Mouse (Mus musculus) liver, embryonic 16.5 days (tissue): Measurements from ENCODE around the gene Ubqln4. TPM values are rescaled to one million over a fixed set of nuclear protein-coding genes. Genes with fewer than 3 reads are reported as not detected.

Experiments
- ATAC-seq: fragments of 200-750 bp; cut with Nextera tagmentation; 2 replicates; pipeline ENCODE4 v1.8.0; 2017; ENCODE audit warnings: low read depth, mild to moderate bottlenecking, moderate number of reproducible peaks, moderate library complexity
- H3K27ac ChIP-seq: fragments of 300-500 bp; sonication (generic); 2 replicates; pipeline ENCODE4 v1.5.1; 2014; ENCODE audit warnings: mild to moderate bottlenecking, low read length
- H3K27me3 ChIP-seq: fragments of 300-500 bp; sonication (generic); 2 replicates; pipeline ENCODE4 v1.6.1; 2014; ENCODE audit warnings: low read depth, low read length, mixed read lengths; ENCODE audit not compliant: control insufficient read depth, insufficient read depth
- H3K36me3 ChIP-seq: fragments of 300-500 bp; sonication (generic); 2 replicates; pipeline ENCODE4 v1.6.1; 2014; ENCODE audit warnings: mild to moderate bottlenecking; ENCODE audit not compliant: control insufficient read depth, insufficient read depth
- H3K4me1 ChIP-seq: fragments of 300-500 bp; sonication (generic); 2 replicates; pipeline ENCODE4 v1.6.1; 2014; ENCODE audit warnings: low read depth, low read length, mixed read lengths; ENCODE audit not compliant: control insufficient read depth
- H3K4me2 ChIP-seq: fragments of 300-500 bp; sonication (generic); 2 replicates; pipeline ENCODE4 v1.6.1; 2014; ENCODE audit warnings: low read depth, low read length, mixed read lengths
- H3K4me3 ChIP-seq: fragments of 300-500 bp; sonication (generic); 2 replicates; pipeline ENCODE4 v1.5.1; 2014; ENCODE audit warnings: low read depth, mild to moderate bottlenecking, low read length
- H3K9ac ChIP-seq: fragments of 300-500 bp; sonication (generic); 2 replicates; pipeline ENCODE4 v1.6.1; 2014; ENCODE audit warnings: low read depth, low read length
- H3K9me3 ChIP-seq: fragments of 300-500 bp; sonication (generic); replicated peaks from 2 replicates; pipeline ENCODE4 v1.6.1; 2016; ENCODE audit warnings: low read length; ENCODE audit not compliant: control insufficient read depth
- WGBS: fragments of 180-500 bp; shearing (Covaris S2); extraction: QIAGEN DNeasy Blood & Tissue Kit; methylation state at CpG from one replicate; pipeline ENCODE4 v1.1.7; 2014; ENCODE audit not compliant: insufficient replicate concordance; 5-methylcytosine and 5-hydroxymethylcytosine counted together
- microRNA counts: library from miRNA; unstranded; fragments of <30 nt; microRNA quantifications from one replicate; lab custom pipeline; 2016
- microRNA-seq: library from miRNA; unstranded; fragments of <30 nt; microRNA quantifications from one replicate; pipeline ENCODE4, GENCODE M21; 2016
- polyA plus RNA-seq: library from polyadenylated mRNA; unstranded; fragments of >200 nt; fragmentation: Nextera tagmentation; extraction: Ambion mirVana; gene quantifications from 2 replicates; pipeline ENCODE4 v1.2.1, GENCODE M21; 2015

Gene Ubqln4
- polyA plus RNA-seq, 1 experiment from 2014 or later, result 16.4 TPM

DNA sequence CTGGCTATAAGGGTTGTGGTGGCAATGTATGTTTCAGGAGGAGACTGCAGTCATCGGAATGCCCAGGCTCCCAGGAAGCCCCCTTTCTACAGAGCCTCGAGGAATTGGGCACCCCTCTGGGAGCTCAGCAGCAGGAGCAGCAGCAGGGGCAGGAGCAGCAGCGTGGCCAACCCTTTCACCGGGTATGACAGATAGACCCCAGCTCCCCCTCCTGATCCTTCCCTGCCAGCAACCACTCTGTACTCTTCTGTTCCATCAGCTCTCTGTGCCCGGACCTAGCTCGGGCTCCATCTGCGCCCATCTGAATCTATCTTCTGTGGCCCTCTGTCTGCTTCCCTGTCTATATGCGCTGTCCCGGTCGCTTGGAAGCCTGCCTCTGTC is 54.2 kb downstream of the Ubqln4 start:
- 23% methylated on average over 10 of the region's 10 CpGs for WGBS
- no peak overlapping the region for H3K27ac ChIP-seq
- no peaks in the 10 kb centered on the region for H3K9me3 ChIP-seq
- no peak overlapping the region for H3K9ac ChIP-seq
- no peaks in the 10 kb centered on the region for H3K36me3 ChIP-seq
- peaks cover 7% of the 10 kb centered on the region for H3K4me1 ChIP-seq
- peak overlapping the region; percentile 10; the same call in 1 of the 2 replicates for H3K4me3 ChIP-seq
- peak overlapping the region; percentile 26 for H3K4me2 ChIP-seq
- ATAC-seq, result no peak
- no peaks in the 10 kb centered on the region for H3K27me3 ChIP-seq

DNA sequence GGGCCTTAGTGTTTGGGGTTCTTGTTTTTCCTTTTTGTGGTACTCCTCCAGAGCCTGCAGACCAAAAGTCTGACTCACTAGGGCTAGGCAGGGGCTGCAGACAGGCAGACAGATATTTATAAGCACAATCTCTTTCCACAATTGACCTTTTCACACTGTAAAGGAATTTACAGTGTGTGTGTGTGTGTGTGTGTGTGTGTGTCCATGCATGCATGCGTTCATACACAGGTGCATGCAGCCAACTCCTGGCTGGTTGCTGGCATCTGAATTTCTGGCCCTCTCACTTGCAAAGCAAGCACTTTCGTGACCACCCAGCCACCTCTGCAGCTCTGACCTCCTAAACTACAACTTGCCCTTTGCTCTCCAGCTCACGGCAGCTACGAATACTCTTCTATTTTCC is 55.5 kb downstream of the Ubqln4 start:
- Histone ChIP-seq H3K9ac (no peak overlapping the region), H3K4me3 (no peak overlapping the region), H3K36me3 (no peaks in the 10 kb centered on the region), H3K4me2 (no peak overlapping the region), H3K27me3 (no peaks in the 10 kb centered on the region), H3K27ac (no peak overlapping the region), H3K9me3 (no peaks in the 10 kb centered on the region), H3K4me1 (peaks cover 7% of the 10 kb centered on the region)
- no peak for ATAC-seq
- WGBS, result 58% methylated on average over 4 of the region's 4 CpGs

DNA sequence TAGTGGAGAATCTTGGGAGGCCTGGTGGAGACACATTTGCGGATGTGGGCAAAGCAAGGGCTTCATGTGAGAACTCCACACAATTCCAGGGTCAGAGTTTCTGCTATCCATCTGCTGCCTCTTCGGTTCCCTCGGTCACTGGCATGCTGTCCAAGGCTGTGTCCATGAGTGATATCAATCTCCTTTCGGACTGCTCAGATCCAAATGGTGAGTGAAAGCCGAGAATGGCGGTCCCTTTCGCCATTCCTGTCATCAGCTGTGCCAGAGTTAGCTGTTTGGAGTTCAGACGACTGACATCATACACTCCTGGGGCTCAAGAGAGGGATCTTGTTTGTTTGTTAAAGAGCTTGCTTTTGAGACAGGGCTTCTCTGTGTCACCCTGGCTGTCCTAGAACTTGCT is 60.9 kb downstream of the Ubqln4 start:
- Histone ChIP-seq H3K9ac (no peak overlapping the region), H3K4me1 (peaks cover 11% of the 10 kb centered on the region), H3K36me3 (no peaks in the 10 kb centered on the region), H3K27ac (no peak overlapping the region), H3K27me3 (no peaks in the 10 kb centered on the region), H3K4me3 (no peak overlapping the region), H3K9me3 (no peaks in the 10 kb centered on the region), H3K4me2 (no peak overlapping the region)
- 72% methylated on average over 8 of the region's 8 CpGs for WGBS
- no peak for ATAC-seq

DNA sequence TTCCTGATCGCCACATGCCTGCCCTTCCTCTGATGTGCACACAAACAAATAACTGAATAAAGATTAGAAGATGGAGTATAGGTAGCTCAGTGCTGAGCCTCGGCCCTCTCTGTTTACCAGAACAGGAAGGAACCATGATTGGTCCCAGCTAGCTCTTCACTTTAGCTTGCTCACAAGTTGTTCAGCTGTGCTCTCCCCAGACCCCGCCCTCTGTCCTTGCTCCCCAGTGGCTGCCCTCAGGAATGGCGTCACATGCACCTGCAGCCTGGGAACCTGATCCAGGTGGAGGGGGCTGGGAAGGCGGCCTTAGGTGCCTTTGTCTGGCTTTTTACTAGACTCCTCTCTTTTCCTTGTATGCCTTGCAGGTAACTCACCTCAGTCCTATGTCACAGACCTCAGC is 61.6 kb downstream of the Ubqln4 start:
- H3K27me3 ChIP-seq, result no peaks in the 10 kb centered on the region
- peaks cover 18% of the 10 kb centered on the region for H3K4me1 ChIP-seq
- H3K4me2 ChIP-seq, result no peak overlapping the region
- 38% methylated on average over 5 of the region's 5 CpGs for WGBS
- H3K36me3 ChIP-seq, result no peaks in the 10 kb centered on the region
- ATAC-seq, result no peak
- no peak overlapping the region for H3K27ac ChIP-seq
- no peak overlapping the region for H3K9ac ChIP-seq
- H3K4me3 ChIP-seq, result no peak overlapping the region
- no peaks in the 10 kb centered on the region for H3K9me3 ChIP-seq

DNA sequence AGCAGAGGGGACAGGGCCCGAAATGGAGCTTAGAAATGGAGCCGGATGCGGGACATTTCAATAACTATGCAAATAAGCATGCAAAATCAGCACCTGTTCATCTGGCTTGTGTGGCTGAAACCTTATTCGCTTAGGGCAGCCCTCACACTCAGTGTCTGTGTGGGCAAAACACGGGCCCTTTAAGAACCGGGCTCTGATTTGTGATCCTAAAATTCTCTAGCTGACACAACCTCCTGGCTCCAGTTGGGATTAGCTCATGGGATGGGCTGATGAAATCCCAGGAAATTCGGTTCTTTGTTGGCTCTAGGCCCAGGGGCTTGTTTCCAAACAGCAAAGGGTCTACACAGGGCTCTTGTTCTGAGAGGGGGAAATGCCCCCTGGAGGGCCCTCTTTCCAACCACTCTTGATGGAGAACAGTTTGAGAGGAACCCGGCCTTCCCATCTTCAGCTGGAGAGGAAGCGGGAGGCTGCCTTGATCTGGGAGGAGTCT is 62.4 kb downstream of the Ubqln4 start:
- WGBS, result 69% methylated on average over 9 of the region's 9 CpGs
- H3K4me3 ChIP-seq, result no peak overlapping the region
- no peaks in the 10 kb centered on the region for H3K27me3 ChIP-seq
- H3K4me1 ChIP-seq, result peaks cover 22% of the 10 kb centered on the region
- no peak overlapping the region for H3K9ac ChIP-seq
- no peaks in the 10 kb centered on the region for H3K9me3 ChIP-seq
- no peak overlapping the region for H3K27ac ChIP-seq
- H3K4me2 ChIP-seq, result no peak overlapping the region
- ATAC-seq, result no peak
- no peaks in the 10 kb centered on the region for H3K36me3 ChIP-seq

DNA sequence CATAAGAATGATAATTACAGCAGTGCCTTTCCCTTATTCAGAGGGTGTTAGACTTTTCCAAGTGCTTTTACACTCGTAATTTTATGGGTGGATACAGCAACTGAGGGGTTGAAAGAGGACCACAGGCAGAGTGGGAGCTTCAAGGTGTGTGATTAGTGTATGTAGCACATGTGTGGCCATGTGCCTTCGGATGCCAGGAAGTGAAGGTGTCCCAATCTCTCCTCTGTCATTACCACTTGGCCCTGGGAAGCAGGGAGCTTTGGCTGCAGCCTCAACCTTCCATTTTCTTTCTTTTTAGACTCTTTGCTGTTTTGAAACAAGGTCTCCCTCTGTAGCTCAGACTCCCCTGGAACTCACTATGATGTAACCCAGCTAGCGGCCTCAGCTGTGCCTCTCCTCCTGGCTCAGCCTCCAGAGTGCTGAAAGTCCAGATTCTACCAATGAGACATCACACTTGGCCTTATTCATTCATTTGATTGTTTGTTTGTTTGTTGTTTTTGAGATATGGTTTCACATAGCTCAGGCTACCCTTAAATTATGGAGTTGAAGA is 63.5 kb downstream of the Ubqln4 start:
- Histone ChIP-seq H3K9ac (no peak overlapping the region), H3K4me2 (no peak overlapping the region), H3K9me3 (no peaks in the 10 kb centered on the region), H3K27ac (no peak overlapping the region), H3K36me3 (no peaks in the 10 kb centered on the region), H3K4me3 (no peak overlapping the region), H3K27me3 (no peaks in the 10 kb centered on the region), H3K4me1 (peaks cover 28% of the 10 kb centered on the region)
- no peak for ATAC-seq
- WGBS, result 56% methylated on average over 3 of the region's 3 CpGs

DNA sequence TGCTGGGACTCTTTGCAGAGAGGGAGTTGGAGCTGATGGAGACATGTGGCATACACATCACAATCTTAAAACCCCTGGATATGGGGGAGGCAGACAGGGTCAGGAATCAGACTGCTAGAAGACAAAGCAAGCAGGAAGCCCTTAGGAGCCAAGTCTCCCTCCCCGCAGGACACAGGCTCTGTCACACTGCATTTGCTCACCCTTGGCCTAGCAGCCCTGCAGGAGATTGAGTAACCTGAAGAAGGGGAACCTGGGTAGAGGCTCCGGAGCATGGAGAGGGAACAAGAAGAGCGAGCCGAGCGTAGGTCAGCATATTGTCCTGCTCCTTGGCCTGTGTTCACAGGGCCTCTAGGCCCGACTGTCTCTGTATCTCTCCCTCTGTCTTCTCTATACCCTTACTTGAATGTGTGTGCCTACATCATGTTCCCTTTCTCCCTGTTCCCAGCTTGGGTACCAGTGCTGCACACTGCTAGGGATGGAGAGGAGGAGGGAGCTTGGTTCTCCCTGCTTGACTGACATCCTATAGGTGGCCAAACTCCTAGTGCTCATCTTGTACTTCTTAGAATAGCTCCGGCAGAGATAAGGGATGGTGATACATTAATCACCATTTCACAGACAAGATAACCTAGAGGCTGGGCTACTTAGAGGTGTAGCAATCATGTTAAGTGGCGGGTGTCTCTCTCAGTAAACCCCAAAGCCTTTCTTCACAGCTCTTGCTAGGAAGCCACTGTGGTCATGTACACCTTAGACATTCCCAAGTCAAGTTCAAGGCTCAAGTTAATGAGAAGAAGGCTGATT is 64.7 kb downstream of the Ubqln4 start:
- 0 out of 2 replicates have a peak, but pooled peaks have one; percentile 7 for ATAC-seq
- H3K27me3 ChIP-seq, result no peaks in the 10 kb centered on the region
- H3K27ac ChIP-seq, result no peak overlapping the region
- H3K4me3 ChIP-seq, result no peak overlapping the region
- no peak overlapping the region for H3K4me2 ChIP-seq
- no peaks in the 10 kb centered on the region for H3K9me3 ChIP-seq
- H3K4me1 ChIP-seq, result peaks cover 39% of the 10 kb centered on the region
- H3K36me3 ChIP-seq, result no peaks in the 10 kb centered on the region
- H3K9ac ChIP-seq, result no peak overlapping the region
- WGBS, result 46% methylated on average over 8 of the region's 8 CpGs

MicroRNA genes within 50 kb of the gene (microRNA counts, 519-probe panel; counts per million panel counts)
- 60.7 counts per million for microRNA mmu-miR-1905 (lab: Ali Mortazavi, UCI)

Small RNA genes within 50 kb of the gene (microRNA-seq; reads per million reads assigned to microRNA genes)
- 0.98 reads per million for gene Mir1905

Other genes with a start within 250 kb of the Ubqln4 start
- 97.1 and 97.9 TPM in 2 replicates for gene Glmp, start 228.7 kb upstream of the Ubqln4 start, polyA plus RNA-seq
- gene Tmem79, start 217.6 kb upstream of the Ubqln4 start, polyA plus RNA-seq, result 1.0 and 1.4 TPM in 2 replicates
- 27.7 and 30.8 TPM in 2 replicates for gene Smg5, start 217.5 kb upstream of the Ubqln4 start, polyA plus RNA-seq
- 5.9 and 7.0 TPM in 2 replicates for gene Paqr6, start 189.2 kb upstream of the Ubqln4 start, polyA plus RNA-seq
- gene Bglap3, start 181.0 kb upstream of the Ubqln4 start, polyA plus RNA-seq, result 0.15 and 0.69 TPM in 2 replicates
- gene Bglap2, start 175.1 kb upstream of the Ubqln4 start, polyA plus RNA-seq, result not detected in 2 replicates
- not detected in 2 replicates for gene Bglap, start 169.3 kb upstream of the Ubqln4 start, polyA plus RNA-seq
- 69.7 and 76.8 TPM in 2 replicates for gene Pmf1, start 143.4 kb upstream of the Ubqln4 start, polyA plus RNA-seq
- 10.0 and 11.8 TPM in 2 replicates for gene Slc25a44, start 128.6 kb upstream of the Ubqln4 start, polyA plus RNA-seq
- 27.0 and 29.1 TPM in 2 replicates for gene Sema4a, start 92.6 kb upstream of the Ubqln4 start, polyA plus RNA-seq
- 123 and 131 TPM in 2 replicates for gene Lmna, start 43.8 kb upstream of the Ubqln4 start, polyA plus RNA-seq
- gene Mex3a, start 21.4 kb upstream of the Ubqln4 start, polyA plus RNA-seq, result 0.44 and 0.53 TPM in 2 replicates
- 0.32 and 1.1 TPM in 2 replicates for gene Rab25, start 5.5 kb upstream of the Ubqln4 start, polyA plus RNA-seq
- 98.6 and 107 TPM in 2 replicates for gene Lamtor2, start 684 bp upstream of the Ubqln4 start, polyA plus RNA-seq
- gene Ssr2, start 22.1 kb downstream of the Ubqln4 start, polyA plus RNA-seq, result 171 and 190 TPM in 2 replicates
- gene Arhgef2, start 52.2 kb downstream of the Ubqln4 start, polyA plus RNA-seq, result 16.4 and 20.0 TPM in 2 replicates
- not detected in 2 replicates for gene Rxfp4, start 99.4 kb downstream of the Ubqln4 start, polyA plus RNA-seq
- gene Khdc4, start 132.0 kb downstream of the Ubqln4 start, polyA plus RNA-seq, result 22.0 and 24.5 TPM in 2 replicates
- 32.9 and 33.8 TPM in 2 replicates for gene Rit1, start 163.1 kb downstream of the Ubqln4 start, polyA plus RNA-seq
- 0.42 and 0.54 TPM in 2 replicates for gene Syt11, start 221.4 kb downstream of the Ubqln4 start, polyA plus RNA-seq